Mouse (Mus musculus) embryo, embryonic 11.5 days (tissue): ENCODE data around the gene Mpdu1.
"Not testable (repeated sequence)": the region's sequence is repeated elsewhere in the genome, so short reads cannot be mapped to it uniquely, and the experiment has no call there.

Experiments
- DNase-seq: peaks from one replicate; pipeline ENCODE4 v3.0.0-alpha.2; 2012; ENCODE audit warnings: low read depth, low spot score

The Mpdu1 gene

DNA sequence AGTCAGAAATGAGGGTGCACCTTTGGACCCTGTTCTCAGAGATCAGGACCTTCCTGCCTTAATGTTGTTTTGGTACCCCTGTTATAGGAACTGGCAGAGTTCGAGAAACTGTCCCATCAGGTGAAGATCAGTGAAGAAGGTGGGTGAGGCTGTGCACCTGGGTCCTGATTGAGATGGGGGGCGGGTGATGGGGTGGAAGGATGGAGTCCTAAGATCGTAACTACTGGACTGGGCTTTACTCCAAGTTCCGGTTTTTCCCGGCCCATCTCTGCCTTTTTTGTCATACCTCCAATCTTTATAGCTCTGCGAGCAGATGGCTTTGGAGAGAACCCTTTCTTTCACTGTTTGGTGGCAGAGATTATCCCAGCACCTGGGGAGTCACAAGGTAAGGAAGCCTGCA is 40.0 kb downstream of the Mpdu1 start:
- no peak for DNase-seq

GRCm38 (mm10) chr11:69621571-69622268 is 40.7 kb downstream of the Mpdu1 start, which contains the start of gene Sat2:
Gene Sat2, plus strand, starts transcription at chr11:69622024.
- peak; percentile 66 for DNase-seq

DNA sequence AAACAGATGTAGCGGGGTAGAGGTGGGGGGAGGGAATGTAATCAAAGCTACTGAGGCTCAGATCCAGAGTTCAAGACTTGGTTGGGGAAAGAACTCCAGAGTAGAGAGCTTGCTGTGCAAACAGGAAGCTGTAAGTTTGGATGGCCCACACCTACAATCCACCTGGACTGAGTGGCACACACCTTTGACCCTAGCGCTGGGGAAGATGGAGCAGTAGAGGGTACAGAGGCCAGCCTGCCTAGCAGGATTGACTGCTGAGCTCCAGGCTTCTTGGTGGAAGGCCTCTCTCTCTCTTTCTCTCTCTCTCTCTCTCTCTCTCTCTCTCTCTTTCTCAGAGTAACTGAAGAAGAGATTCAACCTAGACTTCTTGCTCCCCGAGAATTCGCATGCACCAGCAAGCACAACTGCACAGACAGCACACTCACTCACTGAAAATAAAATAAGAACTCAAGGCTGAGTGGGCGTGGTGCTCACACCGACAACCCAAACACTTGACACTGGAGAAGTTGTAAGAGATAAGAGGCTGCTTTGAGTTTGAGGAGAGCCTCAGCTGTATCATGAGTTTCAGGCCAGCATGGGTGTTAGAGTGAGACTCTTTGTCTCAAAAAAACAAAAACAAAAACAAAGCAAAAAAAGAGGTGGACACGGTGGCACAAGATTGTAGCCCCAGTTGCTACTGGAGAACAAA is 41.9 kb downstream of the Mpdu1 start:
- DNase-seq = no peak

DNA sequence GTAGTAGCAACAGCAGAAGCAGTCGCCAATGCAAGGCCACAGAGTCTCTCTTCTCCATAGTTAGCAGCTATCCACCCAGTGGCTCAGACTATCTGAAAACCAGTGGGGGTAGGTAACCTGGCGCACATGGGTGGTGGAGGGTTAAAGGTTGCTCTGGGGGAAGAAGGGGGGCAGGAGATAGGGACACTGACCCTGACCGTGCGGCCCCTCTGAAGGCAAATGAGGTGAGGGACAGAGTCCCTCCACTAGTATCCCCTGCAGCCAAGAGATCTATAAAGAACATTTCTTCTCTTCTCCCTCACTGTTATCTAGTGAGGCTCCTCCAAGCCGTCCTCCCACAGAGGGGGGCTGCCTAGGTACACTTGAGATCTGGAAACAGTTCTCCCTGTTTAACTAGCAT is 44.6 kb downstream of the Mpdu1 start, which contains the start of gene Shbg:
Gene Shbg, minus strand, starts transcription at position 101 of the 400 bp plus-strand sequence.
- DNase-seq = no peak

GRCm38 (mm10) chr11:69616781-69617180 is 45.7 kb downstream of the Mpdu1 start:
- DNase-seq = no peak

- not testable (repeated sequence) for DNase-seq
Observed at GRCm38 (mm10) chr11:69614257-69614588, 48.2 kb downstream of the Mpdu1 start.

- peak; percentile 69 for DNase-seq
Observed at GRCm38 (mm10) chr11:69613553-69614256, 48.7 kb downstream of the Mpdu1 start.

DNA sequence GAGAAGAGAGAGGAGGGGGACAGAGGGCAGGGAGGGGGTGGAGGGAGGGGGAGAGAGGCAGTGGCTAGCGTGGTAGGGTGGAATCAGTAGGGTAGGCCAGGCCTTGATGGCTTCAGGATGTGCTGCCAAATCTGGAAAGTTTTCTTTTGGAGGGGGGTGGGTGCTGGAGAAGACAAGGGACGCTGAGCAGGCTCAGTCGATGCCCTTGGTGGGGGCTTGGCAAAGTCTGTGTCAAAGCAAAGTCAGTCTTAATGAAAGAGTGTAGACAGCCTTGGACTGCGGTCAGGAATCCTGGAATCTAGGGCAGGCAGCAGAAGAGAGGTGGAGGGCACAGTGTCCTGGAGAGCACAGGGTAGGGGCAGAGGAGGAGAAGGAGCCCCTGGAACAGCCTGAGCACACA is 51.5 kb downstream of the Mpdu1 start:
- DNase-seq = no peak

DNA sequence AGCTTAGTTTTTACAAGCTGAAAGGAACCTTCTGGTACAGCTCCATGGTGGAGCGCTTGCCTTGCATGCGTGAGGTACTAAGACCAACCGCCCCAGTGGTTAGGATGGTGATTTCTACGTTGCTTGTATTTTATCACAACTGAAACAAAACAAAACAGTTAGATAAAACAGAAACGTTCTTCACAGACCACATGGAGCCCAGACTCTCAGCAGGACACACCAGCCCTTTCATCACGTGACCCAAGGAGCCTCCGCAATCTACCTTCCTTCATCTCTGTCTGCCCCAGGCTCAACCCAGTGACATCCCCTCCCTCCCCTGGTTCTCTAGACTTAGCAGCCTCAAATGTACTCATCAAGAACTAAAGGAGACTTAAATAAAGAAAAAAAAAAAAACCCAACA is 53.0 kb downstream of the Mpdu1 start:
- DNase-seq = no peak

- DNase-seq = no peak
Observed at GRCm38 (mm10) chr11:69608525-69608924, 53.9 kb downstream of the Mpdu1 start.

DNA sequence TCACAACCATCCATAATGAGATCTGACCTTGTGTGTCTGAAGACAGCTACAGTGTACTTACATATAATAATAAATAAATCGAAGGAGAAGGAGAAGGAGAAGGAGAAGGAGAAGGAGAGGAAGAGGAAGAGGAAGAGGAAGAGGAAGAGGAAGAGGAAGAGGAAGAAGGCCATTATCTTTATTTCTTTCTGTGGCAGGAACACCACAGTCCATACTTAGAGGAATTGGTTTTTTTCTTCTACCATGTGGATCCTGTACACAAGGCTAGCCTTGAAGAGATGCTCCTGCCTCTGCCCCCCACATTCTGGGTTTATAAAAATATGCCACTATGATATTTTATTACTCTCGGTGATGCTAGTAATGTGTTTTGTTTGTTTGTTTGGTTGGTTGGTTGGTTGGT is 55.6 kb downstream of the Mpdu1 start:
- DNase-seq = no peak
